In genomic region chr10:107739815-107740214, GRCm38 (mm10) we compare ENCODE assay signal across 23 mouse cellular contexts. TPM values are rescaled to one million over a fixed set of nuclear protein-coding genes. Genes with fewer than 3 reads are reported as not detected.
A peak's percentile ranks its signal among the peaks of the same experiment; 100 is the strongest.
DNase-seq lines count a peak whose midpoint lies in the region; ATAC-seq and TF ChIP-seq lines count a peak whose summit lies in the region.
"Had no signal": no experiment of that assay in that cellular context is flagged by ENCODE, and none has a peak within 500 bp of the region (broad histone marks: within the 10 kb centered on the region; RNA-seq: fewer than 3 reads in every experiment).

No protein-coding gene starts in this region.

- H3K27ac ChIP-seq in limb, embryonic 12.5 days = no peak overlapping the region
- H3K27ac ChIP-seq in limb, embryonic 10.5 days = no peak overlapping the region
- H3K27ac ChIP-seq in limb, embryonic 13.5 days = no peak overlapping the region
- H3K27ac ChIP-seq in limb, embryonic 14.5 days (replicated peaks; ENCODE audit: low read depth, low read length) = no peak overlapping the region
- no peak overlapping the region for H3K27ac ChIP-seq in limb, embryonic 15.5 days
- H3K27ac ChIP-seq in liver, embryonic 12.5 days = no peak overlapping the region

- no peaks in the 10 kb centered on the region for H3K36me3 ChIP-seq in limb, embryonic 12.5 days
- no peaks in the 10 kb centered on the region for H3K36me3 ChIP-seq in limb, embryonic 10.5 days
- H3K36me3 ChIP-seq in limb, embryonic 13.5 days = no peaks in the 10 kb centered on the region
- H3K36me3 ChIP-seq in limb, embryonic 14.5 days (ENCODE audit: control insufficient read depth, insufficient read depth, low read length) = no peaks in the 10 kb centered on the region
- no peaks in the 10 kb centered on the region for H3K36me3 ChIP-seq in limb, embryonic 15.5 days
- no peaks in the 10 kb centered on the region for H3K36me3 ChIP-seq in liver, embryonic 12.5 days
- H3K36me3 ChIP-seq: G1E had no signal

- no peak overlapping the region for H3K9ac ChIP-seq in limb, embryonic 12.5 days (replicated peaks)
- no peak overlapping the region for H3K9ac ChIP-seq in limb, embryonic 13.5 days
- H3K9ac ChIP-seq in limb, embryonic 14.5 days (ENCODE audit: low read depth, low read length, severe bottlenecking) = no peak overlapping the region
- no peak overlapping the region for H3K9ac ChIP-seq in limb, embryonic 15.5 days
- no peak overlapping the region for H3K9ac ChIP-seq in liver, embryonic 12.5 days

- intact Hi-C loops in heart, postnatal 14 days (cut with DNase I) = no loop called here

- peak; percentile 86; the same call in 1 of the 2 replicates for ATAC-seq in limb, embryonic 12.5 days (ENCODE audit: insufficient number of reproducible peaks, insufficient read depth, low FRiP score, low TSS enrichment, low read depth)
- ATAC-seq in limb, embryonic 13.5 days (ENCODE audit: low FRiP score, low read depth) = peak; percentile 80
- ATAC-seq in limb, embryonic 14.5 days (ENCODE audit: low FRiP score, low read depth) = peak; percentile 44
- ATAC-seq in limb, embryonic 15.5 days (ENCODE audit: insufficient number of reproducible peaks, low FRiP score, low TSS enrichment, low read depth) = peak; percentile 74
- ATAC-seq in liver, embryonic 12.5 days = no peak
- ATAC-seq: activated CD4-positive, CD25-positive, alpha-beta regulatory T cell, adult 4 months; CD4-positive, CD25-positive, alpha-beta regulatory T cell, adult 4 months; Patski had no signal

- no peak for TF ChIP-seq POLR2A in limb, embryonic 14.5 days (IDR thresholded peaks at IDR 0.05; ENCODE audit: borderline replicate concordance, extremely low read depth, insufficient read depth, insufficient read length)
- no peak for TF ChIP-seq POLR2A in lung, adult 2 months (IDR thresholded peaks at IDR 0.05; ENCODE audit: borderline replicate concordance, extremely low read depth, low read depth, low read length)

- H3K4me3 ChIP-seq in limb, embryonic 12.5 days (replicated peaks) = no peak overlapping the region
- no peak overlapping the region for H3K4me3 ChIP-seq in limb, embryonic 10.5 days
- no peak overlapping the region for H3K4me3 ChIP-seq in limb, embryonic 13.5 days
- no peak overlapping the region for H3K4me3 ChIP-seq in limb, embryonic 14.5 days (replicated peaks; ENCODE audit: low read length)
- H3K4me3 ChIP-seq in limb, embryonic 15.5 days = no peak overlapping the region
- H3K4me3 ChIP-seq in liver, embryonic 12.5 days = no peak overlapping the region
- H3K4me3 ChIP-seq in lung, adult 2 months (replicated peaks; ENCODE audit: extremely low read depth, low read depth, low read length) = no peak overlapping the region

- 23% methylated on average over 5 of the region's 5 CpGs for WGBS in limb, embryonic 12.5 days
- 70% methylated on average over 5 of the region's 5 CpGs for WGBS in limb, embryonic 10.5 days
- WGBS in limb, embryonic 13.5 days = 25% methylated on average over 5 of the region's 5 CpGs
- WGBS in limb, embryonic 14.5 days = 15% methylated on average over 5 of the region's 5 CpGs
- WGBS in limb, embryonic 15.5 days = 21% methylated on average over 5 of the region's 5 CpGs
- WGBS in liver, embryonic 12.5 days (ENCODE audit: insufficient replicate concordance) = 71% methylated on average over 5 of the region's 5 CpGs
- 85% methylated on average over 5 of the region's 5 CpGs for WGBS in lung, adult 2 months

- 0 out of 2 replicates have a peak, but pooled peaks cover 9% of the 10 kb centered on the region for H3K4me1 ChIP-seq in limb, embryonic 12.5 days (replicated peaks)
- peaks cover 2% of the 10 kb centered on the region; the same call in 1 of the 2 replicates for H3K4me1 ChIP-seq in limb, embryonic 10.5 days
- H3K4me1 ChIP-seq in limb, embryonic 13.5 days = peaks cover 9% of the 10 kb centered on the region; the same call in 1 of the 2 replicates
- 0 out of 2 replicates have a peak, but pooled peaks cover 3% of the 10 kb centered on the region for H3K4me1 ChIP-seq in limb, embryonic 14.5 days (ENCODE audit: control insufficient read depth, insufficient read depth, low read length)
- H3K4me1 ChIP-seq in limb, embryonic 15.5 days = no peaks in the 10 kb centered on the region
- H3K4me1 ChIP-seq in liver, embryonic 12.5 days = no peaks in the 10 kb centered on the region
- H3K4me1 ChIP-seq in lung, adult 2 months (ENCODE audit: control insufficient read depth, insufficient read depth, low read length) = no peaks in the 10 kb centered on the region

- DNase-seq in limb, embryonic 10.5 days (ENCODE audit: low spot score) = no peak
- DNase-seq in limb, embryonic 14.5 days (ENCODE audit: low spot score) = peak; percentile 27
- DNase-seq in heart, postnatal 14 days = no peak
- DNase-seq in lung, adult 2 months = no peak
- DNase-seq: adrenal gland, adult 2 months; adrenal gland, adult 8-10 months; adrenal gland, postnatal 10 days; adrenal gland, postnatal 14 days; adrenal gland, postnatal 25 days; adrenal gland, postnatal 36 days; B cell, adult 2 months; cerebellum, adult 11 months; cerebellum, adult 11-12 months had no signal

- no peaks in the 10 kb centered on the region for H3K27me3 ChIP-seq in limb, embryonic 12.5 days
- no peaks in the 10 kb centered on the region for H3K27me3 ChIP-seq in limb, embryonic 10.5 days (ENCODE audit: low read depth, poor library complexity, severe bottlenecking)
- H3K27me3 ChIP-seq in limb, embryonic 13.5 days = no peaks in the 10 kb centered on the region
- H3K27me3 ChIP-seq in limb, embryonic 14.5 days (ENCODE audit: control insufficient read depth, insufficient read depth, low read length) = no peaks in the 10 kb centered on the region
- no peaks in the 10 kb centered on the region for H3K27me3 ChIP-seq in limb, embryonic 15.5 days
- no peaks in the 10 kb centered on the region for H3K27me3 ChIP-seq in liver, embryonic 12.5 days (replicated peaks)
- H3K27me3 ChIP-seq: CH12.LX, Patski had no signal

- no peak for TF ChIP-seq CTCF in lung, adult 2 months (IDR thresholded peaks at IDR 0.05; ENCODE audit: insufficient read depth, low read length)

- no peak overlapping the region for H3K4me2 ChIP-seq in limb, embryonic 12.5 days
- H3K4me2 ChIP-seq in limb, embryonic 13.5 days (replicated peaks) = no peak overlapping the region
- H3K4me2 ChIP-seq in limb, embryonic 14.5 days (replicated peaks; ENCODE audit: low read depth, low read length, severe bottlenecking) = no peak overlapping the region
- H3K4me2 ChIP-seq in limb, embryonic 15.5 days = no peak overlapping the region
- no peak overlapping the region for H3K4me2 ChIP-seq in liver, embryonic 12.5 days

- no peaks in the 10 kb centered on the region for H3K9me3 ChIP-seq in limb, embryonic 12.5 days
- H3K9me3 ChIP-seq in limb, embryonic 10.5 days (replicated peaks) = no peaks in the 10 kb centered on the region
- H3K9me3 ChIP-seq in limb, embryonic 13.5 days = no peaks in the 10 kb centered on the region
- H3K9me3 ChIP-seq in limb, embryonic 14.5 days (ENCODE audit: control insufficient read depth, low read length) = no peaks in the 10 kb centered on the region
- no peaks in the 10 kb centered on the region for H3K9me3 ChIP-seq in limb, embryonic 15.5 days
- H3K9me3 ChIP-seq in liver, embryonic 12.5 days (replicated peaks) = no peaks in the 10 kb centered on the region
- H3K9me3 ChIP-seq: G1E had no signal

RNA-seq across cellular contexts. Expression of gene Ptprq, which starts 20.0 kb away (rescaled TPM):
- 0.21 and 0.27 TPM in 2 replicates for polyA plus RNA-seq in limb, embryonic 12.5 days (2016; fragmentation: Nextera tagmentation; extraction: Ambion mirVana)
- 0.09 and 0.11 TPM in 2 replicates for polyA plus RNA-seq in limb, embryonic 10.5 days (2016; fragmentation: Nextera tagmentation; extraction: Ambion mirVana)
- 0.28 and 0.34 TPM in 2 replicates for polyA plus RNA-seq in limb, embryonic 13.5 days (2015; fragmentation: Nextera tagmentation; extraction: Ambion mirVana)
- polyA plus RNA-seq in limb, embryonic 14.5 days (2012; rRNA removed) = 0.62 and 0.63 TPM in 2 replicates
- polyA plus RNA-seq in limb, embryonic 14.5 days (2014; fragmentation: Nextera tagmentation; extraction: Ambion mirVana) = 0.23 TPM in 2 replicates
- polyA plus RNA-seq in limb, embryonic 15.5 days (2015; fragmentation: Nextera tagmentation; extraction: Ambion mirVana) = 0.18 and 0.25 TPM in 2 replicates
- under 1 TPM; 0.10 to 0.22 TPM for total RNA-seq in heart, postnatal 14 days (2021)
- polyA plus RNA-seq in liver, embryonic 12.5 days (2016; fragmentation: Nextera tagmentation; extraction: Ambion mirVana) = 0.02 TPM in 1 of 2 replicates, not detected in the other
- 0.05 and 0.13 TPM in 2 replicates for polyA plus RNA-seq in lung, adult 2 months (2012; rRNA removed)
- total RNA-seq: CH12.LX, MEL had no signal
- polyA plus RNA-seq: activated CD4-positive, CD25-positive, alpha-beta regulatory T cell, adult 4 months; CD4-positive, CD25-positive, alpha-beta regulatory T cell, adult 4 months; G1E had no signal
